Mouse (Mus musculus) thymus, adult 2 months (tissue): ENCODE data around the gene Il2rb. TPM values are rescaled to one million over a fixed set of nuclear protein-coding genes. Genes with fewer than 3 reads are reported as not detected.

Source experiments
- DNase-seq: peaks from one replicate; pipeline ENCODE4 v3.0.0; 2021
- H3K27ac ChIP-seq: fragments of 200-500 bp; 2 replicates; pipeline ENCODE4 v1.5.1; 2012; ENCODE audit warnings: low read length, control low read depth; ENCODE audit not compliant: control insufficient read depth, insufficient read depth
- H3K27me3 ChIP-seq: fragments of 200-500 bp; 2 replicates; pipeline ENCODE4 v1.6.1; 2012; ENCODE audit warnings: mild to moderate bottlenecking, low read length, moderate library complexity, mixed read lengths; ENCODE audit not compliant: control insufficient read depth, insufficient read depth
- H3K36me3 ChIP-seq: fragments of 200-500 bp; 2 replicates; pipeline ENCODE4 v1.6.1; 2012; ENCODE audit warnings: mild to moderate bottlenecking, low read length, moderate library complexity; ENCODE audit not compliant: control insufficient read depth, insufficient read depth
- H3K4me1 ChIP-seq: fragments of 200-500 bp; replicated peaks from 2 replicates; pipeline ENCODE4 v1.6.1; 2012; ENCODE audit warnings: low read length; ENCODE audit not compliant: control insufficient read depth, insufficient read depth
- H3K4me3 ChIP-seq: fragments of 200-500 bp; 2 replicates; pipeline ENCODE4 v1.5.1; 2012; ENCODE audit warnings: mild to moderate bottlenecking, low read length, control low read depth, moderate library complexity; ENCODE audit not compliant: control insufficient read depth, insufficient read depth
- CTCF ChIP-seq: fragments of 200-500 bp; IDR thresholded peaks from 2 replicates; pipeline ENCODE4 v1.5.1; 2012; ENCODE audit warnings: mild to moderate bottlenecking, control low read depth, low read length, moderate library complexity, borderline replicate concordance; ENCODE audit not compliant: control insufficient read depth, poor library complexity, insufficient read depth; ENCODE audit errors: extremely low read depth
- POLR2A ChIP-seq: fragments of 200-500 bp; IDR thresholded peaks from 2 replicates; pipeline ENCODE4 v1.6.1; 2012; ENCODE audit warnings: mild to moderate bottlenecking, low read length, control low read depth, moderate library complexity; ENCODE audit not compliant: control insufficient read depth, poor library complexity, insufficient read depth; ENCODE audit errors: extremely low read depth
- WGBS: fragments of 180-500 bp; shearing (Covaris S2); methylation state at CpG from one replicate; pipeline ENCODE4 v1.1.7; 2018; 5-methylcytosine and 5-hydroxymethylcytosine counted together
- polyA plus RNA-seq: library from polyadenylated mRNA; depleted of rRNA; stranded (reverse); fragments of >200 nt; gene quantifications from 2 replicates; pipeline ENCODE4 v1.2.3, GENCODE M21; 2012

Il2rb gene
- polyA plus RNA-seq, 1 experiment = 53.7 TPM

- WGBS = 72% methylated on average over 13 of the region's 13 CpGs
- TF ChIP-seq POLR2A (no peak), CTCF (no peak)
- Histone ChIP-seq H3K36me3 (no peaks in the 10 kb centered on the region), H3K4me1 (peaks cover 15% of the 10 kb centered on the region), H3K4me3 (no peak overlapping the region), H3K27ac (no peak overlapping the region), H3K27me3 (no peaks in the 10 kb centered on the region)
- no peak for DNase-seq
Observed at GRCm38 (mm10) chr15:78520112-78520715, 25.1 kb upstream of the Il2rb start.

GRCm38 (mm10) chr15:78518221-78518620 lies 23.1 kb upstream of the Il2rb start:
- Histone ChIP-seq H3K36me3 (no peaks in the 10 kb centered on the region), H3K4me1 (peaks cover 17% of the 10 kb centered on the region), H3K27ac (peak overlapping the region; percentile 9; the same call in 1 of the 2 replicates), H3K4me3 (no peak overlapping the region), H3K27me3 (no peaks in the 10 kb centered on the region)
- TF ChIP-seq POLR2A = no peak
- TF ChIP-seq CTCF = no peak
- DNase-seq = peak; percentile 56
- 11% methylated on average over 7 of the region's 7 CpGs for WGBS

- no peak for DNase-seq
- H3K27me3 ChIP-seq = no peaks in the 10 kb centered on the region
- 59% methylated on average over 6 of the region's 6 CpGs for whole genome bisulfite sequencing
- no peaks in the 10 kb centered on the region for H3K36me3 ChIP-seq
- H3K27ac ChIP-seq = no peak overlapping the region
- peaks cover 31% of the 10 kb centered on the region for H3K4me1 ChIP-seq
- no peak overlapping the region for H3K4me3 ChIP-seq
- TF ChIP-seq POLR2A = no peak
- TF ChIP-seq CTCF = no peak
Observed at GRCm38 (mm10) chr15:78515759-78516158, 20.7 kb upstream of the Il2rb start.

DNA sequence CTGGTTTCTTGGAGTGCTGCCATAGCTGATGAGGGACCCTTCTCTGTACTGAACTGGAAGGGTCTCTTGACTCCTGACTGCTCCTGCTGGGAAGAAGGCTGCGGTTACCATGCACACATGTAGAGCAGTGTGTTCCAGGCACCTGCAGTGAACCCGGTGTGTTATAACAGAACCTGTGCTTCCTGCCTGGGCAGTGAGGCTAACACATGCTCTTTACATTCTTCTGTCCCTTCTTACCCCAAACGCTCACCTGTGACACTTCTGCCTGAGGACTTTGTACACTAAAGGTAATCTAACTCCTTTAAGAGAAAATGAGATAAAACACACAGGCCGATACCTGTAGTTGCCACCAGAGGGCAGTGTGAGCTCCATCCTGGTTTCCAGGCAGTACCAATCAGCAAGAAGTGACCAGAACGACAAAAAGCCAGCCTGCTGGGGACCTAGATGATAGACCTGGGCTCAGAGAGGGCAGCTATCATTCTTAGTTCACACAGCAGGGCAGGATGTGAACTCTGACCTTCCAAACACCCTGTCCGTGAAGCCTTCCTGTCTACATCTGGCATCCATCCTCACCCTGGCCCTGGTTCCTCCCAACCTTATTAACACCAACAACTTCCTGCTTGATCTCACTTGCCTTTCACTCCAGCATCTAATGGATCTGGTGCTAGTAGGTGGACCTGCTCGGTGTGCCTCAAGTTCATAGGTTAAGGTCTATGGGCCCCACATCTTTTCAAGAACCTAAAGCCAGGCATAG lies 19.5 kb upstream of the Il2rb start:
- Histone ChIP-seq H3K27ac (no peak overlapping the region), H3K4me1 (peaks cover 43% of the 10 kb centered on the region), H3K36me3 (no peaks in the 10 kb centered on the region), H3K27me3 (no peaks in the 10 kb centered on the region), H3K4me3 (no peak overlapping the region)
- peak; percentile 75 for DNase-seq
- no peak for TF ChIP-seq POLR2A
- TF ChIP-seq CTCF = peak; percentile 64; the same call in 1 of the 2 replicates
- WGBS = 37% methylated on average over 7 of the region's 7 CpGs

DNA sequence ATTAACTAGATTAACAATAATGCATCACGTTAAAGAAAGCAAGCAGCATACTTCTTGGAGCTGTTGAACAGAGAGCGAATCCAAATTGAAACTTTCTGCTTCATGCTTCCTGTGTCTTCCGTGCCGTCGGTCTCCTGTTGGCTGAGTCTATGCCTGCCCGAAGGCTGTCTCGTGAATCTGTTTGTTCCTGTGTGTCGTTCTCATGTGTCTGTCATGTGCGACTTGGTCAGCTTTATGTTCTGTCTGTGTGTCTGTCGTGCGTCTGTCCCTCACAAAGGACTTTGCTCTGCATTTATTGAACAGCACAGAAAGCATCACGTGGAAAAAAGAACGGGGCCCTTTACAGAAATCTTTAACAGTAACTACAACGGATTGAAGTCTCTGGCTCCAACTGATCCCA lies 17.9 kb upstream of the Il2rb start:
- Histone ChIP-seq H3K4me1 (peaks cover 40% of the 10 kb centered on the region), H3K27ac (no peak overlapping the region)

GRCm38 (mm10) chr15:78511951-78512350 lies 16.9 kb upstream of the Il2rb start:
- Histone ChIP-seq H3K36me3 (no peaks in the 10 kb centered on the region), H3K4me1 (peaks cover 32% of the 10 kb centered on the region), H3K27ac (no peak overlapping the region), H3K27me3 (no peaks in the 10 kb centered on the region), H3K4me3 (no peak overlapping the region)
- WGBS = 21% methylated on average over 7 of the region's 7 CpGs
- DNase-seq = no peak
- TF ChIP-seq POLR2A (no peak), CTCF (no peak)

More for the DNA sequence above, 17.9 kb upstream of the Il2rb start:
- no peaks in the 10 kb centered on the region for H3K36me3 ChIP-seq
- DNase-seq = no peak
- no peak overlapping the region for H3K4me3 ChIP-seq
- no peak for TF ChIP-seq CTCF
- no peak for TF ChIP-seq POLR2A
- no peaks in the 10 kb centered on the region for H3K27me3 ChIP-seq
- 92% methylated on average over 14 of the region's 14 CpGs for WGBS
